Mouse (Mus musculus): Measurements from ENCODE around the gene Bcl7a. TPM values are rescaled to one million over a fixed set of nuclear protein-coding genes. Genes with fewer than 3 reads are reported as not detected.

Bcl7a gene
- polyA plus RNA-seq, 1 experiment from 2014 or later, result 12.7 TPM

GRCm38 (mm10) chr5:123313058-123313630 is 30.5 kb upstream of the Bcl7a start:
- Histone ChIP-seq H3K4me3 (no peak overlapping the region), H3K9ac (no peak overlapping the region), H3K27me3 (replicated peaks) (no peaks in the 10 kb centered on the region), H3K36me3 (no peaks in the 10 kb centered on the region), H3K4me2 (no peak overlapping the region), H3K4me1 (peaks cover 4% of the 10 kb centered on the region), H3K9me3 (replicated peaks) (no peaks in the 10 kb centered on the region), H3K27ac (no peak overlapping the region)
- ATAC-seq, result no peak
- 60% methylated on average over 12 of the region's 12 CpGs for WGBS (ENCODE audit: insufficient replicate concordance)

GRCm38 (mm10) chr5:123313851-123314380 is 29.7 kb upstream of the Bcl7a start:
- no peak overlapping the region for H3K4me2 ChIP-seq
- H3K4me3 ChIP-seq, result no peak overlapping the region
- H3K36me3 ChIP-seq, result no peaks in the 10 kb centered on the region
- no peaks in the 10 kb centered on the region for H3K27me3 ChIP-seq (replicated peaks)
- H3K27ac ChIP-seq, result no peak overlapping the region
- no peak for ATAC-seq
- no peaks in the 10 kb centered on the region for H3K9me3 ChIP-seq (replicated peaks)
- WGBS (ENCODE audit: insufficient replicate concordance), result 55% methylated on average over 11 of the region's 11 CpGs
- H3K4me1 ChIP-seq, result peaks cover 11% of the 10 kb centered on the region
- H3K9ac ChIP-seq, result no peak overlapping the region

- ATAC-seq, result no peak
These were observed 28.3 kb upstream of the Bcl7a start for GRCm38 (mm10) chr5:123315219-123315866.

GRCm38 (mm10) chr5:123317992-123318391 is 25.6 kb upstream of the Bcl7a start:
- no peak for ATAC-seq

More at GRCm38 (mm10) chr5:123315219-123315866, 28.3 kb upstream of the Bcl7a start:
- Histone ChIP-seq H3K9me3 (replicated peaks) (no peaks in the 10 kb centered on the region), H3K9ac (no peak overlapping the region), H3K4me3 (no peak overlapping the region), H3K36me3 (no peaks in the 10 kb centered on the region), H3K27me3 (replicated peaks) (no peaks in the 10 kb centered on the region), H3K27ac (no peak overlapping the region), H3K4me2 (no peak overlapping the region), H3K4me1 (peaks cover 13% of the 10 kb centered on the region)
- WGBS (ENCODE audit: insufficient replicate concordance), result 63% methylated on average over 10 of the region's 10 CpGs

GRCm38 (mm10) chr5:123320136-123320535 is 23.5 kb upstream of the Bcl7a start:
- Histone ChIP-seq H3K9me3 (replicated peaks) (no peaks in the 10 kb centered on the region), H3K27ac (no peak overlapping the region), H3K9ac (no peak overlapping the region), H3K27me3 (replicated peaks) (no peaks in the 10 kb centered on the region), H3K36me3 (no peaks in the 10 kb centered on the region), H3K4me3 (no peak overlapping the region), H3K4me1 (peaks cover 15% of the 10 kb centered on the region), H3K4me2 (no peak overlapping the region)
- 88% methylated on average over 3 of the region's 3 CpGs for WGBS (ENCODE audit: insufficient replicate concordance)
- ATAC-seq, result no peak

More at GRCm38 (mm10) chr5:123317992-123318391, 25.6 kb upstream of the Bcl7a start:
- Histone ChIP-seq H3K9me3 (replicated peaks) (no peaks in the 10 kb centered on the region), H3K4me3 (peak overlapping the region; percentile 45), H3K27me3 (replicated peaks) (no peaks in the 10 kb centered on the region), H3K36me3 (no peaks in the 10 kb centered on the region), H3K4me2 (peak overlapping the region; percentile 64), H3K9ac (peak overlapping the region; percentile 40; the same call in 1 of the 2 replicates), H3K27ac (no peak overlapping the region), H3K4me1 (peaks cover 15% of the 10 kb centered on the region)
- WGBS (ENCODE audit: insufficient replicate concordance), result 23% methylated on average over 6 of the region's 6 CpGs

GRCm38 (mm10) chr5:123324242-123324641 is 19.4 kb upstream of the Bcl7a start:
- Histone ChIP-seq H3K4me3 (no peak overlapping the region), H3K4me2 (no peak overlapping the region), H3K9ac (no peak overlapping the region), H3K36me3 (no peaks in the 10 kb centered on the region), H3K9me3 (replicated peaks) (no peaks in the 10 kb centered on the region), H3K4me1 (0 out of 2 replicates have a peak, but pooled peaks cover 3% of the 10 kb centered on the region), H3K27ac (no peak overlapping the region), H3K27me3 (replicated peaks) (peaks cover 7% of the 10 kb centered on the region; the same call in 1 of the 2 replicates)
- 69% methylated on average over 15 of the region's 15 CpGs for WGBS (ENCODE audit: insufficient replicate concordance)
- ATAC-seq, result no peak

- no peak for ATAC-seq
- 70% methylated on average over 15 of the region's 15 CpGs for WGBS (ENCODE audit: insufficient replicate concordance)
- H3K4me2 ChIP-seq, result no peak overlapping the region
- H3K9ac ChIP-seq, result no peak overlapping the region
- H3K4me3 ChIP-seq, result no peak overlapping the region
- H3K27ac ChIP-seq, result no peak overlapping the region
- peaks cover 7% of the 10 kb centered on the region; the same call in 1 of the 2 replicates for H3K27me3 ChIP-seq (replicated peaks)
- H3K36me3 ChIP-seq, result no peaks in the 10 kb centered on the region
- H3K4me1 ChIP-seq, result 0 out of 2 replicates have a peak, but pooled peaks cover 3% of the 10 kb centered on the region
- H3K9me3 ChIP-seq (replicated peaks), result no peaks in the 10 kb centered on the region
These were observed 17.5 kb upstream of the Bcl7a start for GRCm38 (mm10) chr5:123326006-123326750.

GRCm38 (mm10) chr5:123326751-123327148 is 16.9 kb upstream of the Bcl7a start:
- 70% methylated on average over 9 of the region's 9 CpGs for WGBS (ENCODE audit: insufficient replicate concordance)
- H3K9me3 ChIP-seq (replicated peaks), result no peaks in the 10 kb centered on the region
- no peak for ATAC-seq
- H3K4me2 ChIP-seq, result no peak overlapping the region
- H3K4me3 ChIP-seq, result no peak overlapping the region
- H3K4me1 ChIP-seq, result 0 out of 2 replicates have a peak, but pooled peaks cover 3% of the 10 kb centered on the region
- H3K27ac ChIP-seq, result no peak overlapping the region
- no peaks in the 10 kb centered on the region for H3K36me3 ChIP-seq
- H3K27me3 ChIP-seq (replicated peaks), result peaks cover 7% of the 10 kb centered on the region; the same call in 1 of the 2 replicates
- no peak overlapping the region for H3K9ac ChIP-seq

GRCm38 (mm10) chr5:123327686-123328085 is 15.9 kb upstream of the Bcl7a start:
- H3K27me3 ChIP-seq (replicated peaks), result peaks cover 7% of the 10 kb centered on the region; the same call in 1 of the 2 replicates
- WGBS (ENCODE audit: insufficient replicate concordance), result 70% methylated on average over 8 of the region's 8 CpGs
- H3K9me3 ChIP-seq (replicated peaks), result no peaks in the 10 kb centered on the region
- ATAC-seq, result no peak
- H3K27ac ChIP-seq, result no peak overlapping the region
- no peak overlapping the region for H3K4me2 ChIP-seq
- H3K36me3 ChIP-seq, result no peaks in the 10 kb centered on the region
- H3K4me1 ChIP-seq, result 0 out of 2 replicates have a peak, but pooled peaks cover 3% of the 10 kb centered on the region
- H3K9ac ChIP-seq, result no peak overlapping the region
- no peak overlapping the region for H3K4me3 ChIP-seq

- H3K27ac ChIP-seq, result no peak overlapping the region
- no peak overlapping the region for H3K4me3 ChIP-seq
- peaks cover 3% of the 10 kb centered on the region for H3K4me1 ChIP-seq
- no peak overlapping the region for H3K4me2 ChIP-seq
- no peak overlapping the region for H3K9ac ChIP-seq
- ATAC-seq, result no peak
- H3K36me3 ChIP-seq, result no peaks in the 10 kb centered on the region
- WGBS (ENCODE audit: insufficient replicate concordance), result 76% methylated on average over 6 of the region's 6 CpGs
- 0 out of 2 replicates have a peak, but pooled peaks cover under 1% of the 10 kb centered on the region for H3K27me3 ChIP-seq (replicated peaks)
- no peaks in the 10 kb centered on the region for H3K9me3 ChIP-seq (replicated peaks)
These were observed 10.1 kb upstream of the Bcl7a start for GRCm38 (mm10) chr5:123333566-123333965.

- H3K27me3 ChIP-seq (replicated peaks), result no peaks in the 10 kb centered on the region
- no peak overlapping the region for H3K9ac ChIP-seq
- no peak for ATAC-seq
These were observed 7.3 kb upstream of the Bcl7a start for GRCm38 (mm10) chr5:123336205-123336961.

More at GRCm38 (mm10) chr5:123336205-123336961, 7.3 kb upstream of the Bcl7a start:
- Histone ChIP-seq H3K4me2 (no peak overlapping the region), H3K27ac (no peak overlapping the region), H3K4me1 (peaks cover 13% of the 10 kb centered on the region), H3K9me3 (replicated peaks) (no peaks in the 10 kb centered on the region), H3K36me3 (no peaks in the 10 kb centered on the region), H3K4me3 (no peak overlapping the region)
- WGBS (ENCODE audit: insufficient replicate concordance), result 64% methylated on average over 4 of the region's 4 CpGs

Measured in liver, embryonic 12.5 days (tissue).